Mouse (Mus musculus): ENCODE measurements at regions not wholly inside any gene's neighbourhood (a gene's known extent, or its start where the extent isn't known, plus 50 kb on each side); places are given as distances from the start of the nearest gene placed in this dataset.
A peak's percentile ranks its signal among the peaks of the same experiment; 100 is the strongest.

GRCm38 (mm10) chr7:71873817-71874216 lies 432.6 kb downstream of the Mctp2 start:
- Histone ChIP-seq H3K4me3 (replicated peaks; ENCODE audit: low read length) (no peak overlapping the region), H3K9me3 (ENCODE audit: low read length) (no peaks in the 10 kb centered on the region)

DNA sequence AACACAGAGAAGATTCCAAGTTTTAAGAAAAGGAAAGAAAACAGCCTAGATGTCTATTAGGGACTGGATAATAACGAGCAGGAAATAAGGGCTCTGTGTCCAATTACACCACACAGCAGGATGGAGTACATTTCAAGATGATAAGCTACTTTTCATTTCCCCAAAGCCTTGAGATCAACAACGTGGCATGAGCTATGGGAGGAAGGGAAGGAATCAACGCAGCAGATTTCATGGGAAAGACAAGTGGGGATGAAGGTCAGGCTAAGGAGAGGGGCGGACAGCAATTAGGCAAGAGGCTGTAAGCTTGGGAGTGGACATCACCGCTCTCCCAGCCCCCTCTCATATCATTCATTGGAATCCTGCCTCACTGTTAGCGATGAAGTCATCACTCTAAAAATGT lies 433.5 kb downstream of the Mctp2 start:
- Histone ChIP-seq H3K4me1 (replicated peaks; ENCODE audit: low read depth, low read length) (no peaks in the 10 kb centered on the region), H3K4me3 (replicated peaks; ENCODE audit: low read length) (no peak overlapping the region), H3K9me3 (ENCODE audit: low read length) (no peaks in the 10 kb centered on the region), H3K27me3 (ENCODE audit: insufficient read depth, low read length) (no peaks in the 10 kb centered on the region), H3K36me3 (ENCODE audit: insufficient read depth, low read length) (no peaks in the 10 kb centered on the region)
- no peak for TF ChIP-seq CTCF (conservative IDR thresholded peaks at IDR 0.05; ENCODE audit: low read length)
- TF ChIP-seq POU5F1 (IDR thresholded peaks at IDR 0.05; ENCODE audit: borderline replicate concordance, low read length): no peak
- no peak for TF ChIP-seq NANOG (IDR thresholded peaks at IDR 0.05; ENCODE audit: borderline replicate concordance, low read length)

More at GRCm38 (mm10) chr7:71873817-71874216, 432.6 kb downstream of the Mctp2 start:
- no peaks in the 10 kb centered on the region for H3K4me1 ChIP-seq (replicated peaks; ENCODE audit: low read depth, low read length)
- H3K27me3 ChIP-seq (ENCODE audit: insufficient read depth, low read length): no peaks in the 10 kb centered on the region
- no peaks in the 10 kb centered on the region for H3K36me3 ChIP-seq (ENCODE audit: insufficient read depth, low read length)
- TF ChIP-seq POU5F1 (IDR thresholded peaks at IDR 0.05; ENCODE audit: borderline replicate concordance, low read length) (no peak), CTCF (conservative IDR thresholded peaks at IDR 0.05; ENCODE audit: low read length) (no peak), NANOG (IDR thresholded peaks at IDR 0.05; ENCODE audit: borderline replicate concordance, low read length) (no peak)

DNA sequence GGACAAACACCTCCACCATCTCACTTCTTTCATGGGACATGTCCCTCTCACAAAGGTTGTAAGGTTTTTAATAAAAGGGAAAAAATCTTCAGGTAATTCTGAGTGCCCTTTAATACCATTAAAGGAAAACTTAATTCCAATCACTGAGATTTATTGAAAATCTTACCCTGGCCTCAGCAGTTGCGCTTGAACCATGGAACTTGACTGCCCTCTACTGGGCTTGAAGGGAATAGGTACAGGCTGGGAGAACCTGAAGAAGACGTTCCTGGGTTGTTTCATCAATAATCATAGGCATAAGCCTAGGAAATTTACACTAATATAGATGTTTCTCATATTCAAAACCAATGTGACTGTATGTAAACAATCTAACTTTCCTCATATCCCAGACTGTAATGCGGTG lies 439.3 kb downstream of the Mctp2 start:
- TF ChIP-seq POU5F1 (IDR thresholded peaks at IDR 0.05; ENCODE audit: borderline replicate concordance, low read length) (no peak), CTCF (conservative IDR thresholded peaks at IDR 0.05; ENCODE audit: low read length) (peak; percentile 93)

DNA sequence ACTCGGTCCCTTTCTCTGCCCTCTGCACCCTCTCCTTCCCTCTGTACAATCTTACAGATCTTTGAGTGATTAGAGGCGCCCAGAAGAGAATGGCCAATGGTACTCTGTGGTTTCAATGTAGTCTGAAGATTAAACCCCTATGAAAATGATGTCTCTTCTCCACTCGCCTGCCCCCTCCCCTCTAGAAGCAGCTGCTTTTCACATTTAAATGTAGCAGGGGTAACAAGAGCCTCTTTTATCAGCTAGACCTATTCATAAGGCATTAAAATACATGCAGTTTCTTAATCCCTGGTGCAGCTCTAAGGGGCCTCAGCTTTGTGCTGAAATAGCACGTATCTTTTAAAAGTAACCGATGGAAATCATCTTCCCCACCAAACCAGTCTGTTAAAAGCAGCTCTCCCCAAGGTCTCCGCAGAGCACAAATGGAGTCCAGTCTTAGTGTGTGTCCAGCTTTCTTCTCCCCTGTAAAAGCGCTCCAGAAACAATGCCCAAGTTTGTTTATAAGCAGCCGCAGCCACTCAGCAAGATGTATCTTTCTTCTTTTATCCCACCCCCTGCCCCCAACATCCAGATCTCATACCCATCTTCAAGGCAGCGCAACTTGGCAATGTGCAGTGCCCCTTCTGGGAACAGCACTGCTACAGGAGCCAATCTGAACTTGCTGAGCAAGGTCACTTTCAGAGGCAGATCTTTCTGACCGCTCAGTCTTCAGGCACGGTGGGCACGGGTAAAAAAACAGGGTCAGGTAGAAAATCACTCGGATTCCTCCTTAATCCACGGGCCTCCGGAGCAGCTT lies 440.8 kb downstream of the Mctp2 start:
- peaks cover 7% of the 10 kb centered on the region for H3K4me1 ChIP-seq (replicated peaks; ENCODE audit: low read depth, low read length)
- H3K4me3 ChIP-seq (replicated peaks; ENCODE audit: low read length): no peak overlapping the region
- H3K36me3 ChIP-seq (ENCODE audit: insufficient read depth, low read length): no peaks in the 10 kb centered on the region
- TF ChIP-seq POU5F1 (IDR thresholded peaks at IDR 0.05; ENCODE audit: borderline replicate concordance, low read length): no peak
- H3K9me3 ChIP-seq (ENCODE audit: low read length): no peaks in the 10 kb centered on the region
- no peaks in the 10 kb centered on the region for H3K27me3 ChIP-seq (ENCODE audit: insufficient read depth, low read length)

More for the DNA sequence above, 439.3 kb downstream of the Mctp2 start:
- no peaks in the 10 kb centered on the region for H3K27me3 ChIP-seq (ENCODE audit: insufficient read depth, low read length)
- H3K36me3 ChIP-seq (ENCODE audit: insufficient read depth, low read length): no peaks in the 10 kb centered on the region
- no peak overlapping the region for H3K4me3 ChIP-seq (replicated peaks; ENCODE audit: low read length)
- H3K4me1 ChIP-seq (replicated peaks; ENCODE audit: low read depth, low read length): peaks cover 7% of the 10 kb centered on the region
- H3K9me3 ChIP-seq (ENCODE audit: low read length): no peaks in the 10 kb centered on the region

GRCm38 (mm10) chr7:71852864-71853263 lies 453.5 kb downstream of the Mctp2 start:
- TF ChIP-seq NANOG (IDR thresholded peaks at IDR 0.05; ENCODE audit: borderline replicate concordance, low read length) (no peak), POU5F1 (IDR thresholded peaks at IDR 0.05; ENCODE audit: borderline replicate concordance, low read length) (no peak), CTCF (conservative IDR thresholded peaks at IDR 0.05; ENCODE audit: low read length) (no peak)
- no peaks in the 10 kb centered on the region for H3K4me1 ChIP-seq (replicated peaks; ENCODE audit: low read depth, low read length)

DNA sequence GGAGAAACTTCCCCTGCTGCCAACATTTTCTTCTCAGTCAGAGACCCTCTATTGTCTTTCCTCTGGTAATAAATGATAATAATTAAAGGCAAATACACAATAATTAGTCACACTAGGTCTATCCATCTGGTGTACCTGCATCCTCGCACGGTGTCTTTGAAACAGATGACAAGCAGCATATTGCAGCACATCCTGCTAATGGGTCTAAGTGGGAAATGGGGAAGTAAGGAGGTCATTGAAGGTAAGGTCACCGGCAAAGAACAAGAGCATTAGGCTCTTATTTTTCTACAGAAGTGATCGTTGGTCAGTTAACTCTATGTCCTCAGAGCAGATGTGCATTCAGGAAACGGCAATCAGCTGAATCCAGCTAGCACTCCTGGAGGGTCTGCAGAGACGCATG lies 457.2 kb downstream of the Mctp2 start:
- H3K4me3 ChIP-seq (replicated peaks; ENCODE audit: low read length): no peak overlapping the region
- peaks cover 5% of the 10 kb centered on the region; the same call in 1 of the 2 replicates for H3K9me3 ChIP-seq (ENCODE audit: low read length)
- H3K36me3 ChIP-seq (ENCODE audit: insufficient read depth, low read length): no peaks in the 10 kb centered on the region
- TF ChIP-seq POU5F1 (IDR thresholded peaks at IDR 0.05; ENCODE audit: borderline replicate concordance, low read length) (no peak), NANOG (IDR thresholded peaks at IDR 0.05; ENCODE audit: borderline replicate concordance, low read length) (no peak)
- H3K4me1 ChIP-seq (replicated peaks; ENCODE audit: low read depth, low read length): no peaks in the 10 kb centered on the region
- no peaks in the 10 kb centered on the region for H3K27me3 ChIP-seq (ENCODE audit: insufficient read depth, low read length)

More at GRCm38 (mm10) chr7:71852864-71853263, 453.5 kb downstream of the Mctp2 start:
- no peaks in the 10 kb centered on the region for H3K36me3 ChIP-seq (ENCODE audit: insufficient read depth, low read length)
- no peaks in the 10 kb centered on the region for H3K27me3 ChIP-seq (ENCODE audit: insufficient read depth, low read length)
- H3K4me3 ChIP-seq (replicated peaks; ENCODE audit: low read length): no peak overlapping the region
- no peaks in the 10 kb centered on the region for H3K9me3 ChIP-seq (ENCODE audit: low read length)

DNA sequence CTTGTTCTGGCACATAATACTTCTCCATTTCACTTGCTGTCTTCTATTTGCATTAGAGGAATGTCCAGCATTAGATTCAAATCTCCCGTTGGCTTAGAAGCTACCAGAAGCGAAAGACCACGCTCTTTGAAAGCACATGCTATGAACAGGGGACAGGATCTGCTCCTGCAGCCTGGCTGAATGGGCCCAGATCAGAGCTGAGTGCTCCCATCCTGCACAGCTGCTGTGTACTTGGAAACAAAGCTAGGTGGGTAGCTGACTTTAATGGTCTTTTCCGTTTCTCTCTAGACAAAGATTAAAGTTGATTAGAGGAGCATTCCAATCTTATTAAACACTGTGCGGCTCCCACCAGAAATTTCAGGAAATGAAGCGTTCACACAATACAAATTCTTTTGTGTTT lies 468.6 kb downstream of the Mctp2 start:
- no peak overlapping the region for H3K4me3 ChIP-seq (replicated peaks; ENCODE audit: low read length)
- TF ChIP-seq CTCF (conservative IDR thresholded peaks at IDR 0.05; ENCODE audit: low read length) (no peak), NANOG (IDR thresholded peaks at IDR 0.05; ENCODE audit: borderline replicate concordance, low read length) (no peak), POU5F1 (IDR thresholded peaks at IDR 0.05; ENCODE audit: borderline replicate concordance, low read length) (no peak)
- H3K4me1 ChIP-seq (replicated peaks; ENCODE audit: low read depth, low read length): no peaks in the 10 kb centered on the region
- H3K36me3 ChIP-seq (ENCODE audit: insufficient read depth, low read length): no peaks in the 10 kb centered on the region
- no peaks in the 10 kb centered on the region for H3K27me3 ChIP-seq (ENCODE audit: insufficient read depth, low read length)
- peaks cover 3% of the 10 kb centered on the region; the same call in 1 of the 2 replicates for H3K9me3 ChIP-seq (ENCODE audit: low read length)

DNA sequence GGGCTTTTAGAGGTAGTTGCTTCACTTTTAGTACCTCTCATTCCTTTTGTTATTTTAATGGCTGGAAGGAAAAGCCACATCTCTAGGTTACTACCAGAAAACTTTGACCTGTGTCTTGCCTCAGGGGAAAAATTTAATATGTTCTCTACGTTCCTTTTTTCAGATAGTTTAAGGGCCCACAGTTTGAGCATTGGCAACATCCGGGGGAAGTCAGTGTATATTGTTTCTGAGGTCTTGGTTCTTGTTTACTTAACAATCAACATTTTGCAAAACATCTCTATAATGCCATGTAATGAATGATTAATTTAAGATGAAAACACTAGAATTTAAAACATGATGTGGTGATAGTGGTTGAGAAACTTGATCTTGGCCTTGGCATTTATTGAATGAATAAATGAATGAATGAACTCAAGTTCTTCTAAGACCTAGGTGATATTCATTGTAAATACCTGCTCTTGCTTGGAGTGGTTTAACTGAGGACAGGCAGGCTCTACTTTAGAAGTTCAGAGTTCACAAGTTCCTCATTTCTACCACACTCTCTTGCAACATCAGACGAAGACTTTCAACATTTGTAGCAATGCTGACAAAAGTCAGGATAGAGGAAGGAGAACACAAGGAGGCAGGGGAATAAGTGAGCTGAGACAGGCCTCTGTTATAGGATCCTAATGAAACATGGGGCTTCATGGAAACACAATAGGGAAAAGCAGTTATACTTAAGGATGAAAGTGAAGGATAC lies 474.4 kb downstream of the Mctp2 start:
- TF ChIP-seq CTCF (conservative IDR thresholded peaks at IDR 0.05; ENCODE audit: low read length) (no peak), NANOG (IDR thresholded peaks at IDR 0.05; ENCODE audit: borderline replicate concordance, low read length) (no peak), POU5F1 (IDR thresholded peaks at IDR 0.05; ENCODE audit: borderline replicate concordance, low read length) (no peak)
- H3K27me3 ChIP-seq (ENCODE audit: insufficient read depth, low read length): no peaks in the 10 kb centered on the region
- no peaks in the 10 kb centered on the region for H3K4me1 ChIP-seq (replicated peaks; ENCODE audit: low read depth, low read length)
- H3K36me3 ChIP-seq (ENCODE audit: insufficient read depth, low read length): no peaks in the 10 kb centered on the region
- H3K9me3 ChIP-seq (ENCODE audit: low read length): no peaks in the 10 kb centered on the region
- no peak overlapping the region for H3K4me3 ChIP-seq (replicated peaks; ENCODE audit: low read length)
